Mouse (Mus musculus) stomach, postnatal 0 days (tissue): ENCODE data around the gene Prodh2. TPM values are rescaled to one million over a fixed set of nuclear protein-coding genes. Genes with fewer than 3 reads are reported as not detected.

Source experiments
- ATAC-seq: fragments of 200-750 bp; cut with Nextera tagmentation; 2 replicates; pipeline ENCODE4 v1.8.0; 2017; ENCODE audit not compliant: low FRiP score, low TSS enrichment
- DNase-seq: peaks from one replicate; pipeline ENCODE4 v3.0.0-alpha.2; 2016; ENCODE audit warnings: low spot score
- H3K27ac ChIP-seq: fragments of 300-500 bp; sonication (generic); replicated peaks from 2 replicates; pipeline ENCODE4 v1.5.1; 2014; ENCODE audit warnings: mild to moderate bottlenecking, control low read depth
- H3K27me3 ChIP-seq: fragments of 300-500 bp; sonication (generic); 2 replicates; pipeline ENCODE4 v1.6.1; 2014; ENCODE audit warnings: low read length; ENCODE audit not compliant: control insufficient read depth, insufficient read depth
- H3K36me3 ChIP-seq: fragments of 300-500 bp; sonication (generic); 2 replicates; pipeline ENCODE4 v1.6.1; 2014; ENCODE audit warnings: low read length, mixed read lengths; ENCODE audit not compliant: control insufficient read depth, insufficient read depth
- H3K4me1 ChIP-seq: fragments of 300-500 bp; sonication (generic); replicated peaks from 2 replicates; pipeline ENCODE4 v1.6.1; 2014; ENCODE audit warnings: antibody characterized with exemption; ENCODE audit not compliant: control insufficient read depth, insufficient read depth
- H3K4me2 ChIP-seq: fragments of 300-500 bp; sonication (generic); replicated peaks from 2 replicates; pipeline ENCODE4 v1.6.1; 2014; ENCODE audit warnings: low read depth, mild to moderate bottlenecking, control low read depth, moderate library complexity
- H3K4me3 ChIP-seq: fragments of 300-500 bp; sonication (generic); 2 replicates; pipeline ENCODE4 v1.5.1; 2014; ENCODE audit warnings: low read depth, low read length, control low read depth
- H3K9ac ChIP-seq: fragments of 300-500 bp; sonication (generic); 2 replicates; pipeline ENCODE4 v1.6.1; 2014; ENCODE audit warnings: mild to moderate bottlenecking, low read length, control low read depth, mixed read lengths
- H3K9me3 ChIP-seq: fragments of 300-500 bp; sonication (generic); 2 replicates; pipeline ENCODE4 v1.6.1; 2016; ENCODE audit warnings: low read length; ENCODE audit not compliant: control insufficient read depth
- CTCF ChIP-seq: IDR thresholded peaks from 2 replicates; pipeline ENCODE4 v1.5.1; 2016; ENCODE audit warnings: antibody characterized with exemption, low read depth, mild to moderate bottlenecking, moderate library complexity
- EP300 ChIP-seq: optimal IDR thresholded peaks from 2 replicates; pipeline ENCODE3; 2016; ENCODE audit warnings: antibody characterized with exemption
- WGBS: fragments of 180-500 bp; shearing (Covaris S2); extraction: QIAGEN DNeasy Blood & Tissue Kit; methylation state at CpG from one replicate; pipeline ENCODE4 v1.1.7; 2014; 5-methylcytosine and 5-hydroxymethylcytosine counted together
- polyA plus RNA-seq: library from polyadenylated mRNA; unstranded; fragments of >200 nt; fragmentation: Nextera tagmentation; extraction: Ambion mirVana; gene quantifications from 2 replicates; pipeline ENCODE4 v1.2.1, GENCODE M21; 2015

The Prodh2 gene
- 0.42 and 0.68 TPM in 2 replicates for polyA plus RNA-seq

- WGBS, result 38% methylated on average over 11 of the region's 11 CpGs
- DNase-seq (no peak), ATAC-seq (no peak)
- no peaks in the 10 kb centered on the region for H3K27me3 ChIP-seq
- no peaks in the 10 kb centered on the region for H3K4me1 ChIP-seq
- H3K27ac ChIP-seq, result no peak within 1 kb of the TSS
- TF ChIP-seq CTCF (no peak; the same call in 1 of the 2 replicates), EP300 (no peak)
- no peak within 1 kb of the TSS for H3K9ac ChIP-seq
- H3K9me3 ChIP-seq, result no peaks in the 10 kb centered on the region
- no peak within 1 kb of the TSS for H3K4me2 ChIP-seq
- H3K36me3 ChIP-seq, result no peaks in the 10 kb centered on the region
- no peak within 1 kb of the TSS for H3K4me3 ChIP-seq
Observed at GRCm38 (mm10) chr7:30493401-30493931, at the start of gene Prodh2. TSS of gene Prodh2 (plus strand) at chr7:30493622.

- Histone ChIP-seq H3K9ac (no peak overlapping the region), H3K27ac (no peak overlapping the region), H3K4me2 (peak overlapping the region; percentile 88; the same call in 1 of the 2 replicates), H3K36me3 (no peaks in the 10 kb centered on the region), H3K4me1 (peaks cover 2% of the 10 kb centered on the region; the same call in 1 of the 2 replicates), H3K27me3 (no peaks in the 10 kb centered on the region), H3K9me3 (no peaks in the 10 kb centered on the region), H3K4me3 (no peak overlapping the region)
- DNase-seq (no peak), ATAC-seq (no peak)
- no peak for TF ChIP-seq EP300
- TF ChIP-seq CTCF, result no peak
- WGBS, result 23% methylated on average over 9 of the region's 9 CpGs
Observed at GRCm38 (mm10) chr7:30443696-30444095, 49.7 kb upstream of the Prodh2 start.

GRCm38 (mm10) chr7:30444154-30444970 lies 49.1 kb upstream of the Prodh2 start:
- no peaks in the 10 kb centered on the region for H3K27me3 ChIP-seq
- 1% methylated on average over 38 of the region's 38 CpGs for WGBS
- H3K4me2 ChIP-seq, result peak overlapping the region; percentile 88
- peaks cover 2% of the 10 kb centered on the region; the same call in 1 of the 2 replicates for H3K4me1 ChIP-seq
- H3K9me3 ChIP-seq, result no peaks in the 10 kb centered on the region
- no peak overlapping the region for H3K27ac ChIP-seq
- ATAC-seq (no peak; the same call in 1 of the 2 replicates), DNase-seq (peak; percentile 45)
- no peaks in the 10 kb centered on the region for H3K36me3 ChIP-seq
- peak overlapping the region; percentile 52; the same call in 1 of the 2 replicates for H3K9ac ChIP-seq
- peak overlapping the region; percentile 54 for H3K4me3 ChIP-seq
- TF ChIP-seq EP300, result no peak
- no peak for TF ChIP-seq CTCF

GRCm38 (mm10) chr7:30444971-30445751 lies 48.3 kb upstream of the Prodh2 start, which contains the start of gene Aplp1:
TSS of gene Aplp1 (minus strand) at chr7:30445535.
- ATAC-seq, result peak; percentile 62

GRCm38 (mm10) chr7:30450241-30450640 lies 43.2 kb upstream of the Prodh2 start:
- no peak overlapping the region for H3K9ac ChIP-seq
- H3K27me3 ChIP-seq, result peaks cover 7% of the 10 kb centered on the region; the same call in 1 of the 2 replicates
- 69% methylated on average over 7 of the region's 7 CpGs for WGBS
- no peak for DNase-seq
- no peak for ATAC-seq
- H3K36me3 ChIP-seq, result no peaks in the 10 kb centered on the region
- H3K4me1 ChIP-seq, result peaks cover 2% of the 10 kb centered on the region; the same call in 1 of the 2 replicates
- no peak for TF ChIP-seq EP300
- TF ChIP-seq CTCF, result no peak
- no peak overlapping the region for H3K4me3 ChIP-seq
- H3K27ac ChIP-seq, result no peak overlapping the region
- H3K4me2 ChIP-seq, result no peak overlapping the region
- no peaks in the 10 kb centered on the region for H3K9me3 ChIP-seq

More at GRCm38 (mm10) chr7:30444971-30445751, 48.3 kb upstream of the Prodh2 start, which contains the start of gene Aplp1:
- peak within 1 kb of the TSS; percentile 88 for H3K4me2 ChIP-seq
- no peak within 1 kb of the TSS for H3K27ac ChIP-seq
- H3K4me3 ChIP-seq, result peak within 1 kb of the TSS; percentile 54
- WGBS, result 1% methylated on average over 51 of the region's 72 CpGs
- H3K9ac ChIP-seq, result peak within 1 kb of the TSS; percentile 52
- no peak for TF ChIP-seq EP300
- TF ChIP-seq CTCF, result no peak
- DNase-seq, result peak; percentile 70
- H3K36me3 ChIP-seq, result no peaks in the 10 kb centered on the region
- peaks cover 2% of the 10 kb centered on the region; the same call in 1 of the 2 replicates for H3K4me1 ChIP-seq
- no peaks in the 10 kb centered on the region for H3K9me3 ChIP-seq
- no peaks in the 10 kb centered on the region for H3K27me3 ChIP-seq
